Mouse (Mus musculus) hindbrain, embryonic 13.5 days (tissue): ENCODE measurements at regions not wholly inside any gene's neighbourhood (a gene's known extent, or its start where the extent isn't known, plus 50 kb on each side); places are given as distances from the start of the nearest gene placed in this dataset.

Source experiments
- ATAC-seq: fragments of 200-750 bp; cut with Nextera tagmentation; 2 replicates; pipeline ENCODE4 v1.8.0; 2017; ENCODE audit warnings: moderate TSS enrichment; ENCODE audit not compliant: low FRiP score
- H3K27ac ChIP-seq: fragments of 300-500 bp; sonication (generic); 2 replicates; pipeline ENCODE4 v1.5.1; 2015; ENCODE audit warnings: inconsistent platforms, mild to moderate bottlenecking, moderate library complexity
- H3K27me3 ChIP-seq: fragments of 300-500 bp; sonication (generic); 2 replicates; pipeline ENCODE4 v1.6.1; 2015; ENCODE audit warnings: mild to moderate bottlenecking, inconsistent platforms
- H3K36me3 ChIP-seq: fragments of 300-500 bp; sonication (generic); 2 replicates; pipeline ENCODE4 v1.6.1; 2015; ENCODE audit warnings: mild to moderate bottlenecking, inconsistent platforms
- H3K4me1 ChIP-seq: fragments of 300-500 bp; sonication (generic); replicated peaks from 2 replicates; pipeline ENCODE4 v1.6.1; 2015; ENCODE audit warnings: inconsistent platforms
- H3K4me2 ChIP-seq: fragments of 300-500 bp; sonication (generic); 2 replicates; pipeline ENCODE4 v1.6.1; 2015; ENCODE audit warnings: inconsistent platforms, mild to moderate bottlenecking, moderate library complexity
- H3K4me3 ChIP-seq: fragments of 300-500 bp; sonication (generic); 2 replicates; pipeline ENCODE4 v1.5.1; 2015; ENCODE audit warnings: mild to moderate bottlenecking, inconsistent platforms
- H3K9ac ChIP-seq: fragments of 300-500 bp; sonication (generic); 2 replicates; pipeline ENCODE4 v1.6.1; 2015; ENCODE audit warnings: mild to moderate bottlenecking, inconsistent platforms
- H3K9me3 ChIP-seq: fragments of 300-500 bp; sonication (generic); 2 replicates; pipeline ENCODE4 v1.6.1; 2016; ENCODE audit warnings: inconsistent platforms
- WGBS: fragments of 180-500 bp; shearing (Covaris S2); methylation state at CpG from one replicate; pipeline ENCODE4 v1.1.7; 2015; 5-methylcytosine and 5-hydroxymethylcytosine counted together

DNA sequence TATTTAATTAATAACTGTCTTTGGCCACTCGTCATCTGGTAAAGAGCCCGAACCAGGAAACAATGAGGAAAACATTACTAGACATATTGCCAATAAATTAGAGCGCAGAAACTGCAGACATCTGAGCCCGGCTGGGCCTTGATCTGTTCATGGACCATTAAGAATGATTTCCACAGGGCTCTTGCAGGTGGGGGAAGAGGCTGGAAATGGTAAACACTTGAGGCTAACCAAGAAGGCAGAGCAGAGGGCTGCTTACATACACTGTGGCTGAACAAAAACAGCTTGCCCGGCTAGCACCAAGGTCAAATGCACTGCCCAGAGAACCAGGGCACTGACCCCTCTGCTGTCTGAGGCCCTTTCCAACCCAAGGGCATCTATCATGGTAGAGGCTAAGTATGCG lies 115.5 kb upstream of the Twist2 start:
- 66% methylated on average over 6 of the region's 6 CpGs for WGBS
- H3K9ac ChIP-seq: no peak overlapping the region
- H3K27ac ChIP-seq: peak overlapping the region; percentile 44; the same call in 1 of the 2 replicates
- no peak overlapping the region for H3K4me3 ChIP-seq
- H3K9me3 ChIP-seq: no peaks in the 10 kb centered on the region
- H3K4me1 ChIP-seq: peaks cover 9% of the 10 kb centered on the region
- no peaks in the 10 kb centered on the region for H3K27me3 ChIP-seq
- H3K4me2 ChIP-seq: no peak overlapping the region
- ATAC-seq: no peak
- H3K36me3 ChIP-seq: no peaks in the 10 kb centered on the region

DNA sequence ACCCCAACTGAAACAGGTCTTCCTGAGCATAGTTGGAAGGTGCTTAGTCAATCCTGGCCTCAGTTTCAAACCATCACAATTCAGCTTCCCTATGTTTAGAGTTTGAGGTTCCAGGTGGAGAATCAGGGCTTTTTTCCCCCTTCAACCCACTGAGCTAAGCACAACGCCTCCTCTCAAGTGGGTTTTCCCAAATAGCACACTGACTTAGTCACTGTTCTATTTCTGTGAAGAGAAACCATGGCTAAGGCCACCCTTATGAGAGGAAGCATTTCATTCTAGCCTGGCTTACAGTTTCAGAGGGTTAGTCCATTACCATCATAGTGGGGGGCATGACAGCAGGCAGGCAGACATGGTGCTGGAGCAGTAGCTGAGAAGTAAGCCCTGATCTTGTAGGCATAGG lies 109.7 kb upstream of the Twist2 start:
- H3K9me3 ChIP-seq: 0 out of 2 replicates have a peak, but pooled peaks cover 3% of the 10 kb centered on the region
- WGBS: 82% methylated on average over 1 of the region's 1 CpGs
- no peak overlapping the region for H3K9ac ChIP-seq
- no peaks in the 10 kb centered on the region for H3K27me3 ChIP-seq
- H3K36me3 ChIP-seq: no peaks in the 10 kb centered on the region
- H3K4me2 ChIP-seq: no peak overlapping the region
- ATAC-seq: no peak
- H3K4me1 ChIP-seq: no peaks in the 10 kb centered on the region
- H3K27ac ChIP-seq: no peak overlapping the region
- H3K4me3 ChIP-seq: no peak overlapping the region

DNA sequence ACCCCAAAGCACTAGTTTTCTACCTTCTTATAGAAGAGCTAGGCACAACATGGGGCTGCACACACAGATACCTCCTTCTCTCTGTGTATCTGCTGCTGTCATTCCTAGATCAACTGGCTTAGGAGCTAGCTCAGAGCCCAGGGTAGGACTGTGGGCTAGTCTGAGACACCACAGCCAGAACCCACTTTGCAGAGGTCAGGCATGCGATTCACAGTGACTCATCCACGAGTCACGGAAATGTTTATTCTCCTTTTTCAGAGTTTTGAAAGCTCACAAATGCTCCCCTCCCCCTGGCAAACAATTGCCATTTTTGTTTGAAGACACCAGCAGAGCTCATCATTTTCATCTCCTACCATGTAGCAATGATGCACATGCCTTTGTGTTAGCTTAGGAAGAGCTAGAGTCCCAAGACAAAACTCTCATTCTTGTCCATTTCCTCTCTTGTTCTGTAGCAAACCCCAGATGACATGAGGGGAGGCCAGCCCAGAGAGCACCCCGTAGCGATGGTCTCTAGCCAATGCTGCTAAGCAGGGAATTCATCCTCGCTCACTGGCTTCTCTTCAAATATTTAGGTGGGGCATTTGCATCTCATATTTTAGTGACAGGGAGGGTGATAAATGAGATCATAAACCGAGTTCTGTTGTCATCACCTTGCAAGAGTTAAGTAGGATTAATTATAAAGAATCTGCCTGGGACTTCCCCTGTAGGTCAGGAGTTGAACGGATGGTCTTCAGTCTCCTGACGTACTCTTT lies 108.4 kb upstream of the Twist2 start:
- no peak overlapping the region for H3K4me2 ChIP-seq
- H3K9ac ChIP-seq: no peak overlapping the region
- no peaks in the 10 kb centered on the region for H3K4me1 ChIP-seq
- H3K36me3 ChIP-seq: no peaks in the 10 kb centered on the region
- 0 out of 2 replicates have a peak, but pooled peaks cover 3% of the 10 kb centered on the region for H3K9me3 ChIP-seq
- no peak overlapping the region for H3K4me3 ChIP-seq
- H3K27me3 ChIP-seq: no peaks in the 10 kb centered on the region
- no peak for ATAC-seq
- no peak overlapping the region for H3K27ac ChIP-seq
- 87% methylated on average over 9 of the region's 9 CpGs for WGBS

DNA sequence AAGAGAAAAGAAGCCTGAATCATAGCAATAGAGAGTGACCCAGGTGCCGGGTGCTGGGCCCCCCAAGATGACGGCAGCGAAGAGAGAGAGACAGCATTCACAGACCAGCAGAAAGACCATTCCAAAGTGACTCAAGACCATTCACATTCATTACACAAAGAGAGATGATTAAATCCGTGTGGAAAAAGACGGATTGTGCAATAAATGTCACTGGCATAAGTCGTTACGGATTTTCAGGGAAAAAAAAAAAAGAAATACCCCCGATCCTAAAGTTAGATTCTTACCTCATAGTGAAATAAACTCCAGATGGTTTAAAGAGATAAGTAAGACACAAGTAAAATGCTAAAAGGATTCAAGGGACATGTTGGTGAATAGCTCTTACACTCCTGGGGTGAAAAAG lies 104.2 kb upstream of the Twist2 start:
- Histone ChIP-seq H3K27me3 (no peaks in the 10 kb centered on the region), H3K27ac (no peak overlapping the region), H3K36me3 (no peaks in the 10 kb centered on the region), H3K4me2 (no peak overlapping the region), H3K4me1 (no peaks in the 10 kb centered on the region), H3K9me3 (0 out of 2 replicates have a peak, but pooled peaks cover 3% of the 10 kb centered on the region), H3K9ac (no peak overlapping the region), H3K4me3 (no peak overlapping the region)
- WGBS: 83% methylated on average over 8 of the region's 8 CpGs
- ATAC-seq: no peak

DNA sequence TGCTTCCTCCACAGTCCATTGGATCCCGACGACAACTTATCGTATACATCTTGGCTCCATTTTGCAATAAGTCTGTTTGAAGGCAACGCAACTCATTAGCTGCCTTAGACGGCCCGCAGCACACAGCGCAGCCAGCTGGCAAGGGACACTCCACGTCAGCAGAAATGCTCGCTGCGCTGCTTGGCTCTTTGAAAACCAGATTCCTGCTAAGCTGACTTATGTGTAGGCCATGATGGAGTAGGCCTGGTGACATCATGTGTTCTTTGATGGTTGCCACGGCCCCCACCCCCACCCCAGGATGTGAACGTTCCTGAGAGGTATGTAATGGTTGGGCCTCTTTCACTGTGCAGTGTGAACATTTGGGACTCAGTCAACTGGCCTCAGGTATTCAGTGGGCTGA lies 99.8 kb upstream of the Twist2 start:
- H3K4me2 ChIP-seq: no peak overlapping the region
- 91% methylated on average over 12 of the region's 12 CpGs for WGBS
- H3K4me3 ChIP-seq: no peak overlapping the region
- ATAC-seq: no peak
- H3K9ac ChIP-seq: no peak overlapping the region
- no peaks in the 10 kb centered on the region for H3K4me1 ChIP-seq
- no peaks in the 10 kb centered on the region for H3K27me3 ChIP-seq
- no peak overlapping the region for H3K27ac ChIP-seq
- H3K9me3 ChIP-seq: no peaks in the 10 kb centered on the region
- no peaks in the 10 kb centered on the region for H3K36me3 ChIP-seq

DNA sequence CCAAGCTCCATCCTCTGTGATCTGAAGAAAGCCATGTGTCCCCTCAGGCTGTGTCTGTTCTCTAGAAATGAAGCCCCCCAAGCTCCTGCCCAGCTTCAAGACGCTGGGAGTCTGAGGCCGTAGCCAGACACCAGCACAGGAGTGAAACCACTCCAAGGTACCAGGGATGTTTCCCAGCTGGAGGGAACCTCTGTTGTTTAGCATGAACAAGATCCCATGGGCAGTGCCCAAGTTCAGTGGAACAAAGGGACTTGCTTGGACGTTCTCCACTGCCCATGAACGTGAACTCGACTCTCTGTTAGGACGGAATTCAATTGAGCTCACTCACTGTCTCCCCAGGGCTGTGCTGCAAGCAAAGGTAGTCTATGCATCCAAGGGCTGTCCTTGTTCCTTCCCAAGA lies 99.2 kb upstream of the Twist2 start:
- H3K4me3 ChIP-seq: no peak overlapping the region
- no peak overlapping the region for H3K27ac ChIP-seq
- H3K36me3 ChIP-seq: no peaks in the 10 kb centered on the region
- H3K27me3 ChIP-seq: no peaks in the 10 kb centered on the region
- ATAC-seq: no peak
- no peaks in the 10 kb centered on the region for H3K4me1 ChIP-seq
- H3K9me3 ChIP-seq: no peaks in the 10 kb centered on the region
- H3K9ac ChIP-seq: no peak overlapping the region
- 87% methylated on average over 6 of the region's 6 CpGs for WGBS
- H3K4me2 ChIP-seq: no peak overlapping the region

DNA sequence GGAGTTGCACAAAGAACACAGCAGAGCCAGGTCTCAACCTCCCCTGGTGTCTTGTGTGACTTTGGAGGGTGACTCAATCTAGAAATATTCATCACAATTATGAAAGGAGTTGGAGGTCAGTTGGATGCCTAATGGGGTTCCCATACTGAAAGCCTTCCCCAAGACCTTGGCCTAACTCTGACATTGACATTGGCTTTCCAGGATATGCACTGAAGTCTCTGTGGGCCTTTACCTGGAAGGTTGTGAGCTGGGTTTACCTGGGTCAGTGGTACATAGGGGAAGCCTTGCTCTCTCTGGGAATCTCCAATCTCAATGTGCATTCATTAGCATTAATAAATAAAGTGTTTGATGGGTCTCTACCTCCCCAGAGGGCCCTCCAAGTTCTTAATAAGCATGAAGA lies 98.5 kb upstream of the Twist2 start:
- Histone ChIP-seq H3K9me3 (no peaks in the 10 kb centered on the region), H3K9ac (no peak overlapping the region), H3K4me1 (no peaks in the 10 kb centered on the region), H3K27ac (no peak overlapping the region), H3K36me3 (no peaks in the 10 kb centered on the region), H3K27me3 (no peaks in the 10 kb centered on the region), H3K4me3 (no peak overlapping the region), H3K4me2 (no peak overlapping the region)
- ATAC-seq: no peak

DNA sequence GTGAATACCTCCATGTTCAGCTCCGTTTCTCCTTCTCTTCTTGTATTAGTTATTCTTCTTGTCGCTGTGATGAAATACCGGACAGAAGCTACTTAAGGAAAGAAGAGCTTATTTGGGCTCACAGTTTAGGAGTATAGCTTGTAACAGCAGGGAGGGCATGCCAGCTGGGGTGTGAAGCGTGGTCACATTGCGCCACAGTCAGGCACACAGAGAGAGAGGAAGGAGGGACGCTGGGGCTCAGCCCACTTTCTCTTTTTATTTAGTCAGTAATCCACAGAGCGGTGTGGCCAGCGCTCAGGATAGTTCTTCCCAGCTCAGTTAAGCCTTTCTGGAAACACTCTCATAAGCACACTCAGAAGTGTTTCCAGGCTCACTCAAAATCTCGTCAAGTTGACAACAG lies 95.8 kb upstream of the Twist2 start:
- Histone ChIP-seq H3K4me2 (no peak overlapping the region), H3K9ac (no peak overlapping the region), H3K27me3 (no peaks in the 10 kb centered on the region), H3K36me3 (no peaks in the 10 kb centered on the region), H3K9me3 (no peaks in the 10 kb centered on the region), H3K4me3 (no peak overlapping the region), H3K4me1 (no peaks in the 10 kb centered on the region), H3K27ac (no peak overlapping the region)
- no peak for ATAC-seq
- 87% methylated on average over 9 of the region's 9 CpGs for WGBS

DNA sequence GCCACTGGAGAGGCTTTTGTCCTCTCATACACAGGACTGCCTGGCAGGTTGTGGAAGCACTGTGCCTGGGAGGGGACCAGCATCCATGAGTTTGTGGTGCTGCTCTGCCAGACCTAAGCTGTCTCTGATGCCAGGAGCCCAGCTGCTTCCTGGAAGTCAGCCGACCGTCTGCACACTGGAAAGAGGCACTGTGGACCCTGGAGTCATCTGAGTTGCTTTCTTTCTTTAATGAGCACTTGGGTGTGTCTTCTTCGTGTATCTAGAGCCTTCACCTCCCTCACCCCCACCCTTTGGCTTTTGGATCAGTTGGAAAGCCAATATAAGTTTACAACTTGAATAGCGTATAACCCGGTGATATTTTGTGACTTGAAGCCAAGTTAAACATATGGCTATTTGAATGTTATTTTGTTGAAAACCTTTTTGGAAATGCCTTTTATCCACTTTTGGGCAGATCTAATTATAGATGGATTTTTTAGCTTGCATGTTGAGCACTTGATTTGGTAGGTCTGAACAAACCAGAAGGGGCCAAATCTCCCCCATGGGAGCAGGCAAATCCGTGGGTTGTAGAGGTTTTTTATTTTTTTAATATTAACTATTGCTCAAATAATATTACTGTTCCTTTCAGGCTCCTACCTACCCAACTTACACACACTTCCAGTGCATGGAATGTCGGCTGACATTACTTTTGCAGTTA lies 92.6 kb upstream of the Twist2 start:
- H3K9ac ChIP-seq: no peak overlapping the region
- no peak for ATAC-seq
- H3K4me1 ChIP-seq: no peaks in the 10 kb centered on the region
- H3K27ac ChIP-seq: no peak overlapping the region
- H3K36me3 ChIP-seq: no peaks in the 10 kb centered on the region
- WGBS: 75% methylated on average over 7 of the region's 7 CpGs
- no peak overlapping the region for H3K4me2 ChIP-seq
- no peaks in the 10 kb centered on the region for H3K9me3 ChIP-seq
- H3K27me3 ChIP-seq: peaks cover 3% of the 10 kb centered on the region; the same call in 1 of the 2 replicates
- no peak overlapping the region for H3K4me3 ChIP-seq

DNA sequence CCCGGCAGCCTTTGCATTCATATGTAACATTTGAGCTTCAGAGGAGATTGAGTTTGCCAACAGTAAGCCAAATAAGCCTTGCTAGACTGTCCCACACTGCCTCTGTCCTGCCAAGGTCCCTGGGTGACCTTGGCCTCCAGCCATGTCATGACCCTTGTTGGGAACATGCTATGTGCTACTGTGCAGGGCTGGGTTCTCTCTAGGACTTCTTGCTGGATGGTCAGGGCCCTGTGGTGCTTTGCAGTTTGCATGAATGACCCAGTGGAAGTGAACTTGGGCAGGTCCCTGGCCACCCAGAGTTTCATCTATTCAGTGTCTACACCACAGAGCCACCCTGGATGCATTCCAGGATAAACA lies 92.0 kb upstream of the Twist2 start:
- Histone ChIP-seq H3K9ac (no peak overlapping the region), H3K36me3 (no peaks in the 10 kb centered on the region), H3K4me3 (no peak overlapping the region), H3K27me3 (peaks cover 3% of the 10 kb centered on the region; the same call in 1 of the 2 replicates), H3K4me1 (no peaks in the 10 kb centered on the region), H3K27ac (no peak overlapping the region), H3K4me2 (no peak overlapping the region), H3K9me3 (no peaks in the 10 kb centered on the region)
- WGBS: 90% methylated on average over 1 of the region's 1 CpGs
- no peak for ATAC-seq

DNA sequence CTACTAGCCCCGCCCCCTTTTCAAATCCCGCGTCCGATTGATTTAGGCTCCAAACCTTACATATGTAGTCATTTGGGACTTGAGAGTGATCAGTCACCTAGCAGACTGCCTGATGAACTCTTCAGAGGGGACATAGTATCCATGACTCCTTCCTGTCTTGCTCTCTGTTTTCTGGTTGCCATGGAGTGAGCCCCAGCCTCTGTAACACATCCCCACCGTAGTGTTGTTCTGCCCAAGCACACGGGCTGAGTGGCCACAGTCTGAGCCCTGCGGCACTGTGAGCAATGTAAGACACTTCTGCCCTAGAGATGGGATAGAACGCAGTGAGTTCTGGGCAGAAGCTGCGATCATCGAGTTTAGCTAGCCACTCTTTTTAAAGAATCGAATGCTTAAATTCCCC lies 88.1 kb upstream of the Twist2 start:
- H3K4me1 ChIP-seq: no peaks in the 10 kb centered on the region
- H3K9ac ChIP-seq: no peak overlapping the region
- no peaks in the 10 kb centered on the region for H3K9me3 ChIP-seq
- peaks cover 3% of the 10 kb centered on the region; the same call in 1 of the 2 replicates for H3K27me3 ChIP-seq
- no peak overlapping the region for H3K4me3 ChIP-seq
- H3K36me3 ChIP-seq: no peaks in the 10 kb centered on the region
- no peak overlapping the region for H3K27ac ChIP-seq
- ATAC-seq: no peak
- 86% methylated on average over 11 of the region's 11 CpGs for WGBS
- no peak overlapping the region for H3K4me2 ChIP-seq

DNA sequence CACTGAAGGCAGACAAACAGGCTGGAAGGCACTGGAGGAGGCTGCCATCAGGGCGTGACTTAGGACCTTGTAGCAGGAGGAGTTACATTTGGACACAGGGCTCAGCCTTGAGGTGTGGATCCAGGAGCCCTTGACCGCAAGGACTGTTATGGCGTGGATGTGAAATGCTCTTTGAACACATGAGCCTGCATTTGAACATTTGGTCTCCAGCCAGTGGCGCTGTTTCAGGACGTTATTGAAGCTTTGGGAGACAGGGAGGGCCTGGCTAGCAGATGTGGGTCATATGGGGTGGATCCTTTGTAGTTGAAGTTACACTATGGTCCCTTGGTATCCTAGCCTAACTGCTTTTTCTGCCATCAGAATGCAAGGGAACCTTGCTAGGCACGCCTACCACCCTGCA lies 87.0 kb upstream of the Twist2 start:
- Histone ChIP-seq H3K4me1 (no peaks in the 10 kb centered on the region), H3K36me3 (no peaks in the 10 kb centered on the region)
- ATAC-seq: no peak

DNA sequence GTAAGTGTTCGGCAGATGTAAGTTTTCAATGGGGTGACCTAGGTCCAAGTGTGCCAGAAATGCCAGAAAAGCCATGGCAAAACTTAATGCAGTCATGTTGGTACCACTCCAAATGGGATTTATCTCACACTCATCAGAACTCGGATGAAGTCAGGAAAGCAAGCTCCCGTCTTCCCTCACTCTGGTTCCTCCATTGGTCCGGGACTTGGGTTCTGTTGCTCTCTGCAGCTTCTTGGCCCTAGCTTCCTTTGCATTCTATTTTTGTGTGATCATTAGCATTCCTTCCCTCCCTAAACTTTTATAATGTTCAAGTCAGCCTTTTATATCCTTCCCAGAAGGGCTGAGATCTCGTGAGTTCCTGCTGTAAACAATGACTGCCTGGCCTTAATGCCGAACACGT lies 85.9 kb upstream of the Twist2 start:
- H3K9me3 ChIP-seq: no peaks in the 10 kb centered on the region
- peaks cover 3% of the 10 kb centered on the region; the same call in 1 of the 2 replicates for H3K27me3 ChIP-seq
- no peak overlapping the region for H3K4me2 ChIP-seq
- H3K36me3 ChIP-seq: no peaks in the 10 kb centered on the region
- H3K27ac ChIP-seq: no peak overlapping the region
- no peak for ATAC-seq
- 85% methylated on average over 7 of the region's 7 CpGs for WGBS
- H3K9ac ChIP-seq: no peak overlapping the region
- no peaks in the 10 kb centered on the region for H3K4me1 ChIP-seq
- H3K4me3 ChIP-seq: no peak overlapping the region

More for the DNA sequence above, 87.0 kb upstream of the Twist2 start:
- no peak overlapping the region for H3K4me2 ChIP-seq
- H3K9ac ChIP-seq: no peak overlapping the region
- 85% methylated on average over 6 of the region's 6 CpGs for WGBS
- no peaks in the 10 kb centered on the region for H3K9me3 ChIP-seq
- H3K27me3 ChIP-seq: peaks cover 3% of the 10 kb centered on the region; the same call in 1 of the 2 replicates
- H3K27ac ChIP-seq: no peak overlapping the region
- H3K4me3 ChIP-seq: no peak overlapping the region
